Mouse (Mus musculus): ENCODE measurements around the gene Hsd17b11. TPM values are rescaled to one million over a fixed set of nuclear protein-coding genes. Genes with fewer than 3 reads are reported as not detected.
"Not testable (repeated sequence)": the region's sequence is repeated elsewhere in the genome, so short reads cannot be mapped to it uniquely, and the experiment has no call there.

Gene Hsd17b11
- polyA plus RNA-seq, 1 experiment from 2014 or later, result 1.3 TPM

DNA sequence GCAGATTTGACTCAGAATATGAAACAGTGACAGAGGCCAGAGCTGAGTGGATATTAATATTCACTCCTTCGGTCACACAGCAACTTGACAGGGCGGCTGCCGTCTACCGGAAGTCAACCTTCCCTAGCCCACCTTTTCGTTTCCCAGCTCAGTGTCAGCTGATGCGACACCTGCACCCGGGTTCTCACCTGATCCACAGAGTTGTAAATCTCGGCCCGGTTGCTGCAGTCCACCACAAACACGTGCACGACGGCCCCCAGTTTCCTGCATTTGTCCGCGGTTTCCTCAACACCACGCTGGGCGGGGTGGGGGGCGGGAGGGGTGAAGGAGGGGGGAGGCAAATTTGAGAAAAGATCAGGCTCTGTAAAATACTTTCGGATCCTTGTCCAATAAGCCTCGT is 49.3 kb downstream of the Hsd17b11 start:
- 74% methylated on average over 19 of the region's 19 CpGs for WGBS
- H3K27me3 ChIP-seq, result no peaks in the 10 kb centered on the region
- no peaks in the 10 kb centered on the region for H3K4me1 ChIP-seq
- no peak overlapping the region for H3K4me3 ChIP-seq
- H3K9me3 ChIP-seq, result no peaks in the 10 kb centered on the region
- H3K4me2 ChIP-seq (replicated peaks), result no peak overlapping the region
- H3K36me3 ChIP-seq, result no peaks in the 10 kb centered on the region
- no peak overlapping the region for H3K9ac ChIP-seq (replicated peaks)
- no peak overlapping the region for H3K27ac ChIP-seq (replicated peaks)
- no peak for ATAC-seq (ENCODE audit: low FRiP score, low read depth)

- Histone ChIP-seq H3K9ac (replicated peaks) (no peak overlapping the region), H3K4me2 (replicated peaks) (no peak overlapping the region), H3K36me3 (no peaks in the 10 kb centered on the region), H3K27me3 (no peaks in the 10 kb centered on the region), H3K27ac (replicated peaks) (no peak overlapping the region), H3K4me3 (no peak overlapping the region), H3K4me1 (no peaks in the 10 kb centered on the region), H3K9me3 (no peaks in the 10 kb centered on the region)
- no peak for ATAC-seq (ENCODE audit: low FRiP score, low read depth)
- WGBS, result 75% methylated on average over 5 of the region's 5 CpGs
These were observed 50.7 kb downstream of the Hsd17b11 start for GRCm38 (mm10) chr5:103971051-103971450.

GRCm38 (mm10) chr5:103962935-103963429 is 58.7 kb downstream of the Hsd17b11 start:
- H3K4me1 ChIP-seq, result no peaks in the 10 kb centered on the region
- 0 out of 2 replicates have a peak, but pooled peaks cover 2% of the 10 kb centered on the region for H3K9me3 ChIP-seq
- H3K4me2 ChIP-seq (replicated peaks), result no peak overlapping the region
- H3K4me3 ChIP-seq, result no peak overlapping the region
- WGBS, result 88% methylated on average over 1 of the region's 1 CpGs
- no peaks in the 10 kb centered on the region for H3K36me3 ChIP-seq
- H3K9ac ChIP-seq (replicated peaks), result no peak overlapping the region
- no peak overlapping the region for H3K27ac ChIP-seq (replicated peaks)
- ATAC-seq (ENCODE audit: low FRiP score, low read depth), result no peak
- H3K27me3 ChIP-seq, result no peaks in the 10 kb centered on the region

GRCm38 (mm10) chr5:103954638-103955037 is 67.1 kb downstream of the Hsd17b11 start:
- no peak overlapping the region for H3K9ac ChIP-seq (replicated peaks)
- H3K27me3 ChIP-seq, result no peaks in the 10 kb centered on the region
- ATAC-seq (ENCODE audit: low FRiP score, low read depth), result no peak
- H3K4me2 ChIP-seq (replicated peaks), result no peak overlapping the region
- H3K36me3 ChIP-seq, result no peaks in the 10 kb centered on the region
- H3K27ac ChIP-seq (replicated peaks), result no peak overlapping the region
- H3K9me3 ChIP-seq, result no peaks in the 10 kb centered on the region
- WGBS, result 87% methylated on average over 5 of the region's 5 CpGs
- no peak overlapping the region for H3K4me3 ChIP-seq
- H3K4me1 ChIP-seq, result no peaks in the 10 kb centered on the region

DNA sequence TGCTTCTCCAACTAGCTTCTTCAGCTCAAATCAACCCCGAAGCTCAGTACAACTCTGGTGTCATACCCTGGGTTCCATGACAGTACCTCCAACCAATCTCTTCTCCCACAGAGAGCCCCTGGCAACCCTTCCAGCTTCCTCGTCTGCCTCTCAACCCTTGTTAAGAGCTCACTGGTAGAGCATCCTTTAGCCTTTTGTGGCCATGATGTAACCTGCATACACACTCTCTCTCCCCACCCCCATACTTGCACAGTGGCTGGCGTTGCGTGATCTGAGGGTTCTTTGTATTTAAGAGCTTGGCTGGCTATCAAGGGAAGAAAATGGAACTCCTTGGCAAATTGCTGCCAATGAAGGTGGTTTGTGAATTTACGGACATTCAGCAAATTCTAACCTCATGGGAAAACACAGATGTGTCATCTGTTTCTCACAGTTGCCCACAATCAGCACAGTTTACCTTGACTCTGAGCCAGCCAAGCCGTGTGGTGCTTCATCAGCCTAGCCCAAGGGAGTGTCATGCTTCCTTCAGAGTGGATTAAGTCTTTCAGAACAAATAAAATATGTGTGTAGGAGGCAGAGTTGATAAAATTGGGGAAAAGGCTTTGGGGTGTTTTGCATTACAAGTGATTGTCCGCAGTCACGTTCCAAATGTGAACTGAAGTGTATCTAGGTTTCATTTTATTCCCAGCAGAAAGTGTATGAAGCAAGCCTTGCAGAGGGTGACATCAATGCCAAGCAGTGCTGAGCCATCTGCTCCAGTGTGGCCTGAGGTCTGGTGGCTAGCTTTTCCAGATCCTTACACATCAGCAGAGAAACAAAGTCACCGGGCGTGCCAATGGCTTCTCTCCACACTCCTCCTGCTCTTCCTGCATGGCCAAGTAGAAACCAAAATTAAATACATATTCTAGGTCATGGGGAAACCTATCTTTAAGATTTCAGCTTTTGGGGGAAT is 68.3 kb downstream of the Hsd17b11 start:
- no peaks in the 10 kb centered on the region for H3K4me1 ChIP-seq
- H3K27ac ChIP-seq (replicated peaks), result no peak overlapping the region
- no peak overlapping the region for H3K9ac ChIP-seq (replicated peaks)
- H3K27me3 ChIP-seq, result no peaks in the 10 kb centered on the region
- no peaks in the 10 kb centered on the region for H3K9me3 ChIP-seq
- WGBS, result 86% methylated on average over 10 of the region's 10 CpGs
- no peak overlapping the region for H3K4me2 ChIP-seq (replicated peaks)
- no peaks in the 10 kb centered on the region for H3K36me3 ChIP-seq
- ATAC-seq (ENCODE audit: low FRiP score, low read depth), result no peak
- H3K4me3 ChIP-seq, result no peak overlapping the region

GRCm38 (mm10) chr5:103950138-103950537 is 71.6 kb downstream of the Hsd17b11 start:
- not testable (repeated sequence) for H3K9me3 ChIP-seq; H3K27me3 ChIP-seq; ATAC-seq (ENCODE audit: low FRiP score, low read depth); H3K36me3 ChIP-seq; H3K4me2 ChIP-seq (replicated peaks); H3K4me1 ChIP-seq; H3K4me3 ChIP-seq; H3K9ac ChIP-seq (replicated peaks); H3K27ac ChIP-seq (replicated peaks)
- WGBS, result 95% methylated on average over 15 of the region's 15 CpGs

DNA sequence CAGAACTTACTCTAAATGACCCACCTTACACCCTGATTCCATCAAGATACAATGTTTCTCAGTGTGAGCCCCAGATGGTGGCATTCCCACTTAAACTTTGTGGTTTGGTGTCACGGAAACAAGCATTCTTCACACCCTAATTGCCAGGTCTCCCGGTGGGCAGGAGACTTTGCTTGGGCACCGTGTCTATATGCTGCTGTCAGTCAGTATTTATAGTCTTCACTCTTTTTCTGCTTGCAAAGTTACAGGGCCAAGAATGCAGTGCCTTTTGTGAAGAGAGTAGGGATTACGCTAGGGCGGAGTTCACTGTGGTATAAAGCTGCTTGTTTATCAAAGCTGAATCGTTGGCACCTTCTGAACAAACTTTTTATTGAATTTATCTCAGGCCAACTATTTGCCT is 78.5 kb downstream of the Hsd17b11 start:
- Histone ChIP-seq H3K4me2 (replicated peaks) (no peak overlapping the region), H3K4me3 (no peak overlapping the region), H3K36me3 (no peaks in the 10 kb centered on the region), H3K27me3 (peaks cover 6% of the 10 kb centered on the region; the same call in 1 of the 2 replicates), H3K9me3 (no peaks in the 10 kb centered on the region), H3K27ac (replicated peaks) (no peak overlapping the region), H3K4me1 (peaks cover 25% of the 10 kb centered on the region), H3K9ac (replicated peaks) (no peak overlapping the region)
- ATAC-seq (ENCODE audit: low FRiP score, low read depth), result no peak
- 31% methylated on average over 6 of the region's 6 CpGs for WGBS

GRCm38 (mm10) chr5:103939856-103940255 is 81.9 kb downstream of the Hsd17b11 start:
- WGBS, result 90% methylated on average over 1 of the region's 1 CpGs
- Histone ChIP-seq H3K4me2 (replicated peaks) (no peak overlapping the region), H3K4me3 (no peak overlapping the region), H3K36me3 (no peaks in the 10 kb centered on the region), H3K4me1 (peaks cover 36% of the 10 kb centered on the region), H3K27ac (replicated peaks) (no peak overlapping the region), H3K9me3 (no peaks in the 10 kb centered on the region), H3K27me3 (peaks cover 6% of the 10 kb centered on the region; the same call in 1 of the 2 replicates), H3K9ac (replicated peaks) (no peak overlapping the region)
- no peak for ATAC-seq (ENCODE audit: low FRiP score, low read depth)

Small RNAs within 50 kb of the gene (microRNA-seq; reads per million reads assigned to microRNA genes)
- gene Mir5619, result 3.9 reads per million, percentile 15 among the genes with 10 or more reads in this experiment

Other genes starting within 250 kb of the Hsd17b11 start
- gene Klhl8, start 110.7 kb downstream of the Hsd17b11 start, polyA plus RNA-seq (2016; fragmentation: Nextera tagmentation; extraction: Ambion mirVana), result 16.8 and 18.3 TPM in 2 replicates
- gene Hsd17b13, start 44.5 kb downstream of the Hsd17b11 start, polyA plus RNA-seq (2016; fragmentation: Nextera tagmentation; extraction: Ambion mirVana), result not detected in 2 replicates
- gene Nudt9, start 24.4 kb upstream of the Hsd17b11 start, polyA plus RNA-seq (2016; fragmentation: Nextera tagmentation; extraction: Ambion mirVana), result 54.4 and 58.9 TPM in 2 replicates
- not detected in 2 replicates for gene Gm17660, start 55.7 kb upstream of the Hsd17b11 start, polyA plus RNA-seq (2016; fragmentation: Nextera tagmentation; extraction: Ambion mirVana)
- 47.4 and 62.0 TPM in 2 replicates for gene Sparcl1, start 91.8 kb upstream of the Hsd17b11 start, polyA plus RNA-seq (2016; fragmentation: Nextera tagmentation; extraction: Ambion mirVana)
- gene Dspp, start 148.8 kb upstream of the Hsd17b11 start, polyA plus RNA-seq (2016; fragmentation: Nextera tagmentation; extraction: Ambion mirVana), result not detected in 2 replicates
- 1.1 and 1.4 TPM in 2 replicates for gene Dmp1, start 180.7 kb upstream of the Hsd17b11 start, polyA plus RNA-seq (2016; fragmentation: Nextera tagmentation; extraction: Ambion mirVana)